Mouse (Mus musculus): Measurements from ENCODE around the gene Nfkbil1.

GRCm38 (mm10) chr17:35192924-35193323, 42.7 kb downstream of the Nfkbil1 start:
- TF ChIP-seq CTCF (IDR thresholded peaks at IDR 0.05; ENCODE audit: low read depth, low read length) (no peak), POLR2A (IDR thresholded peaks at IDR 0.05; ENCODE audit: insufficient read depth, low read length) (no peak), EP300 (IDR thresholded peaks at IDR 0.05; ENCODE audit: insufficient read depth, low read depth, low read length) (no peak)
